Mouse (Mus musculus) kidney, adult 9 months (tissue): ENCODE results near the gene Smarca1.

Source experiments
- DNase-seq: peaks from one replicate; pipeline ENCODE4 v3.0.0; 2022

Smarca1 gene

DNA sequence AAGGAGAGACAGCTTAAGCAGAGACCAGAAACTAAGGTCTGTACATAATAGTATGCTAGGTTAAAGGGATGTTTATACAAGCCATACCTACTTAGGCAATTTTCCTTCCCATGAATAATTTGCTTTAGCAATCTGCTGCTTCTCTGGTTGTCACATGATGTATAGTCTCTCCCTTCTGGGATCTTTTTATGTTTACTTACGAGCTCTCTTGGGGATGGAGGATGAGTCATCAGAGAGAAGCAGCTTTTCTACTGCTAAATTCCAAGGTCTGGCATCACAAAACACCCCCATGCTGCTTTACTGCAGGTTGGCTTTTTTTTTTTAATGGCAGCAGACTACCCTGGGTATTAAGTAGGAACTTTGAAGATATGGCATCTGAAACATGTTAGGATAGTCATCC is 132.6 kb downstream of the Smarca1 start:
- no peak for DNase-seq
